Mouse (Mus musculus) heart, postnatal 14 days (tissue): ENCODE data around the gene Hint3. TPM values are rescaled to one million over a fixed set of nuclear protein-coding genes. Genes with fewer than 3 reads are reported as not detected.
"Not testable (repeated sequence)": the region's sequence is repeated elsewhere in the genome, so short reads cannot be mapped to it uniquely, and the experiment has no call there.

Experiments
- DNase-seq, 2 experiments: peaks; one replicate each; pipeline ENCODE4 v3.0.0; 2021 to 2022
- intact Hi-C: fragments of 180-260 bp; cut with DNase I; formaldehyde crosslinking; loops from one replicate; pipeline ENCODE4 v1.15.1; 2025
- long read RNA-seq, 2 experiments: library from polyadenylated mRNA; stranded (forward); transcript quantifications; one replicate each; pipeline ENCODE4 v2.0.0; 2021
- total RNA-seq, 2 experiments: library from RNA; stranded (reverse); gene quantifications; 2 replicates each; pipeline ENCODE4 v1.2.3; 2021

Hint3 gene
- 10 to 100 TPM; 56.6 to 57.0 TPM for total RNA-seq
- long read RNA-seq, experiment 1, transcript Hint3-203 (5 exons, 875 nt), result major isoform, 43 of 45 reads
- long read RNA-seq, experiment 1, partial matches to known transcripts, result 0 of 45 reads
- long read RNA-seq, experiment 1, other reads (novel, unspliced or antisense), result 2 of 45 reads
- long read RNA-seq, experiment 2, transcript Hint3-203 (5 exons, 875 nt), result major isoform, 48 of 49 reads
- long read RNA-seq, experiment 2, partial matches to known transcripts, result 0 of 49 reads
- long read RNA-seq, experiment 2, other reads (novel, unspliced or antisense), result 1 of 49 reads

DNA sequence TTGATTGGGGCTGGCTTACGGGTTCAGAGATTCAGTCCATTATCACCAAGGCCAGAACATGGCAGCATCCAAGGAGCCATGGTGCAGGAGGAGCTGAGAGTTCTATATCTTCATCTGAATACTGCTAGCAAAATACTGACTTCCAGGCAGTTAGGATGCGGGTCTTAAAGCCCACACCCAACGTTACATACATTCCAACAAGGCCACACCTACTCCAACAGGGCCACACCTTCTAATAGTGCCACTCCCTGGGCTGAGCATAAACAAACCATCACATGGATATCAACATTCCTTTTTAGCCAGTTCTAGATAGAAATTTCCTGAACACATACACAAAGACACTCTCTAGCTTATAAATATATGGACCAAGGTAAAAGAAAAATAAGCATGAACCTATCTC, at the start of gene Hint3:
TSS of gene Hint3 (minus strand) at position 120 of the 400 bp plus-strand sequence.
- DNase-seq, result no peak
- intact Hi-C loops, result no loop called here

DNA sequence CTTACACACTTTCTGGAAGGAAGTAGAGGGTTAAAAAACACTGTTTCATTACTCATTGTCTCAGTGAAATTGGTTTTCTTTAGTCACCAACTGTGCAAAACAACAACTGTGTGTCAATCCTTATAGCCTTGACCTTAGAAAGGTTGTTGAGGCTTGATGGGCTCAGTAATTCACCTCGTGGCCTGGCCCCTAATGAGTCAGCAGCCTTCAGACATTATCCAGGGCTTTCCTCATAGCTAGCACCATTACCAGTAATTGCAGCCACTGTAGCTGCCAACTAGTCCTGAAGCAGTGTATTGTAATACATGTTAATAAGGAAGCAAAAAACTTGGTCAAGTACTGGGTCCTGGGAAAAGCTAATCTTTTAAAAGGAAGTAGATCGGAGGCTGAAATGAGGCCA, 48.6 kb upstream of the Hint3 start:
- intact Hi-C loops, result no loop called here
- DNase-seq, result no peak

DNA sequence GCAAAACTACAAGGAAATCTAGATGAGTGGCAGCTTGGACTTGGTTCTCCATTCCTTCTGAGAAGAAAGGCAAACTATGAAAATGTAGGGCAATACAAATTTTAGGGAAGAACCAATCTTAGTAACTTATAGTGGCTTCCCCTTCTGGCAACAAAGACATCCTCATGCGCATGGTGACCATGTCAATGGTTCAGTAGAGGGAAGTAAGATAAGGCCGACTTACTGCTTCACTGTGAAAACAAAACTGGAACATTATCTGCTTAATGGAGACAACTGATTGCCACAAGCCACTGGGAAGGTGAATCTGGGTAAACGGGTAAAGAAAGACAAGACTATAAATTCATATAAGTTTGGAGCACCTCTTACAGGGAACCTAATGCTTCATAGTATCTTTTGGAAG, 45.4 kb upstream of the Hint3 start:
- intact Hi-C loops, result no loop called here

DNA sequence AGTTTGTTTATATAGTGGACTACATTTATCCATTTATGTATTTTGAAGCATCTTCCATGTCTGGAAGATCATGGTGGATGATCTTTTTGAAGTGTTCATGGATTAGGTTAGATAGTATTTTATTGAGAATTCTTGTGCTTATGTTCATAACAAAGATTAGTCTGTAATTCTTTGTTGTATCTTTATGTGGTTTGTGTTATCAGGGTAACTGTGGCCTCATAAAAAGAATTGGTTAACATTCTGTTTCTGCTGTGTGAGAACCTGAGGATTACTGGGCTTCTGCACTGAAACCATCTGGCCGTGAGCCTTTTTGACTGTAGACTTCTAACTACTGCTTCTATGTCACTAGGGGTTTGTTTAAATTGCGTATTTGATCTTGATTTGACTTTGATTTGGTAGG, 37.1 kb upstream of the Hint3 start:
- intact Hi-C loops, result loop anchor here (5.0 kb wide), 1 partner anchor 146 kb away; no protein-coding TSS in a partner anchor
- no peak for DNase-seq

More for the DNA sequence above, 45.4 kb upstream of the Hint3 start:
- no peak for DNase-seq

DNA sequence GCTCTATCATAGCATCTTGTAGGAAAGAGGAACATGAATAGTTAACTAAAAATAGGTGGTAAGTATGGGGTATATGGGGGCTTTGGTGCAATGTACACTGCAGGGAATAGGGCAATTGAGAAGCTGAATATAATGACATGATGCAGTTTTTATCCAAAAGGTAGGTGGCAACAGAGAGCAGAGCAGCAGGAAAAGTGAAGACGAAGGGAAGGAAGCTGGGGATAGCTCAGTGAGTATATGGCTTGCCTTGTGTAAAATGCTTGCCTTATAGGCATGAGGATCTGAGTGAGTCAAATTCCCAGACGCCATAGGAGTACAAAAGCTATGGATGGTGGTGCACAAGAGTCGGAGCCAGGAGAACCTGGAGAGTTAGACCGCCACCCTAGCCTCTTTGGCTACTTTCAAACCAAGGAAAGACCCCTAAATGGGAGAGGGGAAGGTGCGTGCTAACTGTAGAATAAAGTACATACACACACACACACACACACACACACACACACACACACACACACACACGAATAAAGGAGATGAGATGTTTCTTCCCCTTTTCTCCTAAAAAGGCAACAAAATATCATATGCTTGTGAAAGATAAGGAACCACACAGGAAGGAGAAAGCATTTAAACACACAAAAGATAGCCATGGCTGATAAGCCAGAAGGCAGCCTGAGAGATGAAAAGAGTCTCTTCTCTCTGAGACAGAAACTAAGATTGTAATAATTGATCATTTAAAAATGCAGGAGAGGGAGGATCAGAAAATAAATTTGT, 31.3 kb upstream of the Hint3 start:
- no peak for DNase-seq
- intact Hi-C loops, result no loop called here

DNA sequence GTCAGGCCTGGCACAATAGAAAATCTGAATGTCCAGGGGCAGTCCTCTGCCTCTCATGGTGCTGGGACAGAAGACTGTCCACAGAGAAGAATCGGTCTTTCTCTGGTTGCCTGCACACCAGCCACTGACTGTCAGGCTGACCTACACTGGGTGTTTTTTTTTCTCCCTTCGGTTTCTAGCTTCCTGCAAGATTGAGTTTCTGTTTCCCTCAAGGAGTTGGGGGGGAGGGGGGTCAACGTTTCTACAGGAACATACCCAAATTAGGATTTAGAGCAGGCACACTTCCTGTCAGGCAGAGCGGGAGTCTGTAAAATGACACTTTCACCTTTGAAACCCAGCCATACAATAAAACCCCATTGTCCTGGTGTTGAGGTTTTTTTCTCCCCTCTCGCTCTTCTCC, 26.2 kb upstream of the Hint3 start:
- intact Hi-C loops, result no loop called here

DNA sequence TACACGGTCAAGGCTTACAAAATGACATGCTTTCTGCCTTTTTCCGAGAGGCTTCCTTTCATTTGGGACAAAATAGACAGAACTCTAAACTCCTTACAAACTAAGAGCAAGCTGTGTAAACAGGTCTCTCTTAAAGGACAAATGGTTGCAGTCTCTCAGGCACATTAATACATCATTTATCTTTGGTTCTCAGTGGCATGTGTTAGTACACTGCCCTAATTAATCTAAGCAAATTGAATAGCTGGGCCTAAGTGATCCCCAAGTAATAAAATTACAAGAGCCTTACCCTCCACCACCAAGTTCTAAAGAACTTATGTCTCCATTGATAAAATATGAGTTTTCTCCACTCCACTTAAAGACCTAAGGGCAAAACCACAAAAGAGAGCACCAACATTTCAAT, 18.2 kb upstream of the Hint3 start:
- DNase-seq, result no peak
- intact Hi-C loops, result no loop called here

More for the DNA sequence above, 26.2 kb upstream of the Hint3 start:
- no peak for DNase-seq

DNA sequence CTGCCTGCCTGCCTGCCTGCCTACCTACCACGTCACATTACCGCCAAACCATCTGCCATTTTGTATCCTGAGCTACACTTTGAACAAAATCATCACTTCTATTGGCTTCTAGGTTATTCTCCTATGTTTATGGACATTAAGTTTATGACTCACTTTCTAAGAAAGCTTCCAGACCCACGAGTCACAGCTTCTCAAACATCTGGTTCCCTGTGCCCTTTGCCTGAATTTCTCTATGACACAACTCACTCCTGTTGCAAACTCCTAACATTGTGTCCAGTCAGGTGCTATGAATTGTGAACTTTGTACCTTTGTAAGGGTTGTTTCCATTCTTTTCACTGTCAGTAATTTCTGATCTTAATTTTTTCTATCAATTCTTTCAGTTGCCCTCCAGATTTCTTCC, 8.8 kb upstream of the Hint3 start:
- intact Hi-C loops, result no loop called here
- no peak for DNase-seq

DNA sequence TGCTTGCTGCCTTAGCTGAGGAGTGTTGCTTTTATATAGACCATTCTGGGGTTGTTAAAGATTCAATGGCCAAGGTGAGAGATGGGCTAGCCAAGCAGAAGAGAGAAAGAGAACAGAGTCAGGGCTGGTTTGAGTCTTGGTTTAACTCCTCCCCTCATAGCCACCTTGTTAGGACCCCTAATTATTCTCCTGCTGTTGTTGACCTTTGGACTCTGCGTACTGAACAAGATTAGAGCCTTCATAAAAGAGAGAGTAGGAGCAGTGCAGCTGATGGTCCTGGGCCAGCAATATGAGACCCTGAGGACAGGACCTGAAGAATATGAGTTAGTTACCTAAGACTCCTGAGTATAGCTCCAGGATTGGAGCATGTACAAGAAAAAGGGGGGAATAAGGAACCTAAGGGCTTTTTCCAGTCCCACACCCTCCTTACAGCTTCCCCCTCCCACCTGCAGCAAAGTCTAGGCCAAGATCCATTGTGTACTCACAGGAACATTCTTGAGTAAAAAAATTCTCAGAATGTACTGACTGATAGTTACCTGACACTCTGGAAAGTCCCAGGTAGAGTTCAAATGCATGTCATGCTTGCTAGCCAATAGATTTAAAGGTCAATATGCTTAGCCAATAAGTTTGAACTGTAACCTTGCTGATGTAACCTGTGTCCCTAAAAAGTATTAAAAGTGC, 7.2 kb upstream of the Hint3 start:
- intact Hi-C loops, DNase-seq: not testable (repeated sequence)

DNA sequence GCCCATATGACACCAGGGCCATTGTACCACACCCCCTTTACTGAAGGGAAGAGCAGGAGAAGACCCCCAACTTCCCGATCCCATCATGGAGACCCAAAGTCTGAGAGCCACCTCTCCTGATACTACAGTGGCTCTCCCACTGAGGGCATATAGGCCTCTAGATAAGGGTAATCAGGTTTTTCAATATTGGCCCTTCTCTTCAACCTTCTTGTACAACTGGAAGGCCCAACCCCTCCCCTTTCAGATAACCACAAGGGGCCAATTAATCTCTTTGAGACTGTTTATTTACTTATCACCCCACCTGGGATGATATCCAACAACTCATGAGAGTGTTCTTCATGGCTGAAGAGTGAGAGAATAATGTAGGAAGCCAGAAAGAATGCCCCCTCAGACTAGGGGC, 3.3 kb upstream of the Hint3 start:
- intact Hi-C loops, result no loop called here
- DNase-seq, result no peak

DNA sequence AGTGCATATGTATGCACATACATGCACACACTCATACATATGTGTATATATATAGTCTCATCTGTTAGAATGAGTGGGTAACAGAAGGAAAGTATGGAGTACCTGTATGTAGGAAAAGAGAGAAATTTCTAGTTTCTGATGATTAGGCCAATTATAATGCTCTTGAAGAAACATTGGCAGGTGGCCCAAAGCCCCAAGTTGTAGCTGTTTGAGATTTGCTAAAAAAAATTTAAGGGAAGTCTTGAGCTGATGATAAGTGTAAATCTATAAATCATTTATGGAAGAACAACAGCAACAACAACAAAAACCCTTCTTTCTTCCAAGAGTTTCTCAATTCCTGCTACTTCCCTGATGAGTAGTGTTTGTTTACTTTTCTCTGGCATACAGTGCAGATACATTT, 545 bp upstream of the Hint3 start:
- intact Hi-C loops, result no loop called here
- DNase-seq, result no peak

DNA sequence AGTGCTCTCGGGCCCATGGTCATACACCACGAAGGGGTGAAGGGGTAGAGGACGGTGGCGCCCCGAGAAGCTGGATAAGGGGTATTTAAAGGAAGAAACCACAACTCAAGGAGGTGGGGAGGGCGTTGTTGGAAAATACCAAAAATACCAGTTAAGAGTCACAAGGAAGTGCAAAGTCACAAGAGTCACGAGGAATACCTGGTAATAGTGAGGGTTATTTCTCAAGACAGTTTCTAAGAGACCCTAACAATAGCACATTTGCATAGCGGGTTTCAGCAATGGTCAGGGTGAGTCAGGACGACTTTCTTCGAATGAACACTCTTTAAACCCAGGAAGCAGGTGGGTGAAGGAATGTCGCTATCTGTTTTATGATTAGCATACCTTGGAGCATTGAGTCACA, 988 bp downstream of the Hint3 start:
- intact Hi-C loops, DNase-seq: not testable (repeated sequence)

DNA sequence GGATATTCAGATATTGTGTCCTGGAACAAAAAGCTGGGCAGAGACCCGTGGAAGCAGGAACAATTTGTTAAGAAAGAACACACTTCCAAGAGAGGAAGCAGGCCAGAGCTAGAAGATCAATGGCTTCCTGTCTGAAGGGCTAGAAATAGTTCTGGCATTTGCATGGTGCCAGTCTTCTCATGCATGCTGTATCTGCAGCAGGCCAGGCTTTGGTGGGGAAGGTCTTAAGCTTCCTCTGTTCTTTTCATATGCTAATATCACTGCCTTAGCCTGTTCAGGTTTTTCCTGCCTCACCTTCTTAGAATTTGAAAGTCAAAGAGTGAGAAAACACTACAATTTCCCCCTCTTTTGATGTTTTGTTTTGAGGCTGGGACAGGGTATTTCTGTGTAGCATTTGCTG, 1.9 kb downstream of the Hint3 start:
- intact Hi-C loops, result no loop called here
- no peak for DNase-seq

DNA sequence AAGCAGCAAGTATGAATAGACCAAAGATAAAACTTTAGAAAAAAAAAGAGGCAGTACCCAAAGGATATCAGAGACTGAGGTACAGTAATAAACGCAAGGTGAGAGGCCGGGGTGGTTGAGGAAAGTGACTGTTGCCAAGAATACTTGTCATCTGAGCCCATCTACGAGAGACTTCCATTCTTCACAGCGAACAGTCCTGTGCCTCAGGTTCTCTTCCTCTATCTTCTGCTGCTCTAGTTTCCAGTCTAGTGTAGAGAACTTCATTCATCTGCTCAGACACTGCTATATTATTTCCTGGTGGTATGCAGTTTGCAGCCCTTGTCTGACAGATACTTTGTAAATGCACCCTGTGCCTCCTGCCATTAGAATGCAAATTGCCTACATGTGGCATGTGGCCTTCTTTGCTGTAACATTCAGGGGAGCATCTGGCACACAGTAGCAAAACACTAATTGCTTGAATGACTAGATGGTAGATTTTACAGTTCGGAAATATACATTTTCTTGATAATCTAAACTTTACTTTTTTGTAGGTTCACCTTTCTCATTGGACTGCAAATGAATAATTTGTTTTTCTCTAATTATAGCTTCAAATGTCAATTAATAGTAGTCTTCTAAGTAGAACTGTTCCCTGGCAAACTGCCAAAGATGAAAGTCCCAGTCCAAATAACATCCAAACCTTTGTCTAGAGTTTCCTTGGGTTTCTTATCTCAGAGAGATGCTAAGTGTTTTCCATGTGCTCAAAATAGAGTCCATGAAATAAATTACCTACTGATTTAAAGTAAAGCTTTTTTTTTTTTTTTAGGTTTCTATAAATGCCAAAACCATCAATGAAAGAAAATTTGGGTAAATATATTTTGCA, 5.0 kb downstream of the Hint3 start:
- no peak for DNase-seq
- intact Hi-C loops, result loop anchor here (5.0 kb wide), 1 partner anchor 188 kb away; no protein-coding TSS in a partner anchor

DNA sequence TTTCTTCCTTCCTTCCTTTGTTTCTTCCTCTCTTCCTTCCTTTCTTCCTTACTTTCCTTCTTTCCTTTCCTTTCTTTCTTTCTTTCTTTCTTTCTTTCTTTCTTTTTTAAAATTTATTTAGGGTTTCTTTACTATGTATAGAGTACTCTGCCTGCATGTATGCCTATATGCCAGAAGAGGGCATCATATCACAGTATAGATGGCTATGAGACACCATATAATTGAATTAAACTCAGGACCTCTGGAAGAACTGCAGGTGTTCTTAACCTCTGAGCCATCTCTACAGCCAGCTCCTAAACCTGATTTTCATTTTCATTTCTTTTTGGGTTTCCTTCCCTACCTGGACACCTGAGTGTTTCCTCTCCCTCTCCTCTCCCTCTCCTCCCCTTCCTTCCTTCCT, 6.5 kb downstream of the Hint3 start:
- intact Hi-C loops, result loop anchor here (5.0 kb wide), 1 partner anchor 189 kb away; no protein-coding TSS in a partner anchor
- no peak for DNase-seq

DNA sequence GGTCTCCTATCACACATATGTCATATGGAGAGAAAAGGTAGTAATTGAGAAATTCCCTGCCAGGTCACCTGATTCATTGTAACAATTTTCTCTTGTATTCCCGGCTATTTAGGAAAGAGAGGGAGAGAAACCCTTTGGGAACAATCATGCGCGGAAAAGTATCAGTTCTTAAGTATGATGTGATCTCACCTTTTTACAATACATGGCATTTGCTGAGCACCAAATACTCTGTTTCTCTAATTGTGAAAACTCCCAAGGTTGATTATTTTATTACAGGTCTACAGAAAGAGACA, 10.6 kb downstream of the Hint3 start:
- DNase-seq, result no peak
- intact Hi-C loops, result no loop called here

DNA sequence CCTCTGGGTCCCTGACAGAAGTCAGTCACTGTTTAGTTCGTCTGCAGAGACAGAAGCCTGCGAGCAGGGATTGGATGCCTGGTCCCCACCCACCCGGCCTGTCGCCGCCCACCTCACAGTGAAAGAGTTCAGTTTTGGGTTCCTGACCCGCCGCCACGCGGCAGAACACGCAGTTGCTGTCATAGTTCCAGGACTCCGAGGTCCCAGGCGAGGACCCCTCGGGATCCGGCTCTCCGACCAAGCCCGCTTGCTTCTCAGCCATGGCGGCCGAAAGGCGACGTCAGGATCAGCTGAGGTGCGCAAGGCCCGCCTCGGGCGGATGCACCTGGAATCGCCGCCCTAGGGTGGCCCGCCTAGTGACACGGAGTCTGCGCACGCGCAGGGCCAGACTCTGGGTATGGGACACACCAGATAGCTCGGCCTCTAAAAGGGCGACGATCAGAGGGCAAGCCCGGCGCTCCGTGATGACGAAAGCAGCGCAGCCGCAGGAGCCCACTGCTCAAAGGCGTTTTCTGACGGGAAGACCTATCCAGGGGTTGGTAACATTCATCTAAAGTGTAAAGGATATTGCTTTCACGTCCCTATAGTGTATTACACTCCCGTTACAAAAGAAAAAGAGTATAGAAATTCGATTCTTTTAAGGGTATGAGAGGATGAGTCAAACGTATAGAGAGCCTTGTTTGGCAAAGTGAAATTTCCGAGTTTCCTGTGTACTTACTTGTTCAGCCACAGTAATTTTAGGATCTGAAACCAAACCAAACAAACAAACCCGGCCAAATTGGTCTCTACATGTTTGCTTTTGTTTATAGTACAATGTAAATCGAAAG, 11.1 kb downstream of the Hint3 start:
- intact Hi-C loops, result no loop called here
- DNase-seq, result peak; percentile 99

DNA sequence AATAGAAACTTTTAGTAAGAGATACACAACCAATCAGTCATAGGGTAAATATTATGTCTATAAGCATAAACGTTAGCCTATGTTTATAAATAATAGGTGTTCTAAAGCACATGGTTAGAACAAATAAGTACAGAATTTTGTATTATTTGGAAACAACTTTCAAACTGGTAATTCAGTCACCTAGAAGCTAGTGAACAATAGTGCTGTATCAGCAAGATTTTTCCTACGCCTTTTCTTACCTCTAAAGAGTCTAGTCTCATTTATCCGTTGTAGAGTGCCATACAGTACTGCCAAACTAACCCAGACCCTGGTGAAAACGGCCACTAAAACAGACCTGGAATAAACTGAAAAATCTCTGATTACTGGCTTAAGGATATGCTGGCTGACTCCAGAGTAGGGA, 16.4 kb downstream of the Hint3 start:
- no peak for DNase-seq
- intact Hi-C loops, result no loop called here

DNA sequence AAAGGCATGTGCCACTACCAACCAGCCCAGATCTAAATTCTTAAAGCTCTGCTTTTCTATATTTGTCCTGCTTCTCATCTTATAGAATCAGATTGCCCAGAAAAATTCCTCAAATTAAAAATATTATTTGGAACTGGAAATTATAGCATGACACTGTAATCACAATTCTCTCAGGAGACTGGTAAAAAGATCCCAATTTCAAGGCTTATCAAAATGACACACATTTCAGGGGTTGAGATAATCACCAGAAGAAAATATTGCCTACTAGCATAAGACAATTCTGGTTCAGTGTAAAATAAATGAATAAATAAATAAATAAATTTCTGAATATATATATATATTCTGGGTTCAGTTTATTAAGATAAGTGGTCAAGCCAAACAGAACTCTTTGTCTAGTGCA, 19.8 kb downstream of the Hint3 start:
- no peak for DNase-seq
- intact Hi-C loops, result loop anchor here (10.0 kb wide), 1 partner anchor 1245 kb away; the partner anchor contains the start of gene Rnf146

DNA sequence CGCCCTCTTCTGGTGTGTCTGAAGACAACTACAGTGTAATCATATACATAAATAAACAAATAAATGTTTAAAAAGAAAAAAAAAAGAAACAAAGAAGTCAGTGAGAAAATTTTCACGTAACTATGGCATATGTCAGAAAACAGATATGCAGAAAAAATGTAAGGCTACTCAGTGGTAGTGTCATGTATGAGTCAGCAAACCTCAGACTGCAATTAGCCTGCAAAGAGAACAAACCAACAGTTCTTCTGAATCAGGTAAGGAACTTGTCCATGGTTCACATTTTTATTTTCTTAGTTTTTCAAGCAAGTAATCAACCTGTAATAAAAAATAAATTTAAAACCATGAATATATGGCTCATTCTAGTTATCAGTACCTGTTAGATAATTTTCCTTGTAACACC, 21.3 kb downstream of the Hint3 start:
- intact Hi-C loops, result loop anchor here (10.0 kb wide), 1 partner anchor 1243 kb away; the partner anchor contains the start of gene Rnf146
- DNase-seq, result no peak
